Mouse (Mus musculus) adrenal gland (tissue): ENCODE measurements around the gene Map7.

Experiments used
- intact Hi-C: fragments of 180-260 bp; cut with DNase I; formaldehyde crosslinking; loops from one replicate; pipeline ENCODE4 v1.15.1; 2025

Map7 gene

GRCm38 (mm10) chr10:20149835-20150355 lies 1.6 kb downstream of the Map7 start:
- intact Hi-C loops: no loop called here

- intact Hi-C loops: no loop called here
These were observed 3.9 kb downstream of the Map7 start for GRCm38 (mm10) chr10:20152131-20152530.

GRCm38 (mm10) chr10:20153507-20153906 lies 5.2 kb downstream of the Map7 start:
- intact Hi-C loops: no loop called here

GRCm38 (mm10) chr10:20155401-20155800 lies 7.1 kb downstream of the Map7 start:
- intact Hi-C loops: no loop called here

GRCm38 (mm10) chr10:20157021-20157726 lies 8.9 kb downstream of the Map7 start:
- intact Hi-C loops: no loop called here

GRCm38 (mm10) chr10:20158756-20159155 lies 10.5 kb downstream of the Map7 start:
- intact Hi-C loops: no loop called here

- intact Hi-C loops: no loop called here
These were observed 11.0 kb downstream of the Map7 start for GRCm38 (mm10) chr10:20159308-20159707.

- intact Hi-C loops: no loop called here
These were observed 12.6 kb downstream of the Map7 start for GRCm38 (mm10) chr10:20160914-20161313.

GRCm38 (mm10) chr10:20164810-20165209 lies 16.5 kb downstream of the Map7 start:
- intact Hi-C loops: no loop called here

- intact Hi-C loops: no loop called here
These were observed 18.5 kb downstream of the Map7 start for GRCm38 (mm10) chr10:20166797-20167196.

GRCm38 (mm10) chr10:20167467-20167866 lies 19.2 kb downstream of the Map7 start:
- intact Hi-C loops: no loop called here

- intact Hi-C loops: no loop called here
These were observed 21.0 kb downstream of the Map7 start for GRCm38 (mm10) chr10:20169182-20169674.

- intact Hi-C loops: no loop called here
These were observed 21.8 kb downstream of the Map7 start for GRCm38 (mm10) chr10:20169927-20170604.

- intact Hi-C loops: no loop called here
These were observed 22.4 kb downstream of the Map7 start for GRCm38 (mm10) chr10:20170605-20171088.

GRCm38 (mm10) chr10:20171209-20171608 lies 22.9 kb downstream of the Map7 start:
- intact Hi-C loops: no loop called here

- intact Hi-C loops: no loop called here
These were observed 23.5 kb downstream of the Map7 start for GRCm38 (mm10) chr10:20171756-20172155.

GRCm38 (mm10) chr10:20173733-20174132 lies 25.5 kb downstream of the Map7 start:
- intact Hi-C loops: no loop called here

- intact Hi-C loops: no loop called here
These were observed 27.8 kb downstream of the Map7 start for GRCm38 (mm10) chr10:20176054-20176453.

GRCm38 (mm10) chr10:20178807-20179605 lies 30.7 kb downstream of the Map7 start:
- intact Hi-C loops: no loop called here

GRCm38 (mm10) chr10:20181198-20181597 lies 32.9 kb downstream of the Map7 start:
- intact Hi-C loops: no loop called here

GRCm38 (mm10) chr10:20181680-20182399 lies 33.6 kb downstream of the Map7 start:
- intact Hi-C loops: no loop called here
